Mouse (Mus musculus): ENCODE data around the gene Spock1. TPM values are rescaled to one million over a fixed set of nuclear protein-coding genes. Genes with fewer than 3 reads are reported as not detected.

The Spock1 gene
- total RNA-seq, 2 experiments from 2014 or later: 212 to 215 TPM

GRCm38 (mm10) chr13:57414716-57415115 is 493.4 kb downstream of the Spock1 start:
- DNase-seq (ENCODE audit: low spot score in 2 of 2): no peak

GRCm38 (mm10) chr13:57407666-57408065 is 500.5 kb downstream of the Spock1 start:
- no peak for DNase-seq (ENCODE audit: low spot score in 2 of 2)

- DNase-seq (ENCODE audit: low spot score in 2 of 2): no peak
Observed at GRCm38 (mm10) chr13:57402386-57402785, 505.7 kb downstream of the Spock1 start.

GRCm38 (mm10) chr13:57372141-57372700 is 535.9 kb downstream of the Spock1 start:
- DNase-seq (ENCODE audit: low spot score in 2 of 2): no peak

Other genes starting within 250 kb of the Spock1 start
- gene Klhl3, start 205.3 kb upstream of the Spock1 start, total RNA-seq (2021): 10 to 100 TPM; 47.1 to 48.6 TPM
- 100 to 1,000 TPM; 125 to 127 TPM for gene Hnrnpa0, start 220.2 kb upstream of the Spock1 start, total RNA-seq (2021)
- 10 to 100 TPM; 32.7 to 33.3 TPM for gene Idnk, start 249.3 kb upstream of the Spock1 start, total RNA-seq (2021)

All from layer of hippocampus, adult 18-20 months (tissue).